In the genomic region with DNA sequence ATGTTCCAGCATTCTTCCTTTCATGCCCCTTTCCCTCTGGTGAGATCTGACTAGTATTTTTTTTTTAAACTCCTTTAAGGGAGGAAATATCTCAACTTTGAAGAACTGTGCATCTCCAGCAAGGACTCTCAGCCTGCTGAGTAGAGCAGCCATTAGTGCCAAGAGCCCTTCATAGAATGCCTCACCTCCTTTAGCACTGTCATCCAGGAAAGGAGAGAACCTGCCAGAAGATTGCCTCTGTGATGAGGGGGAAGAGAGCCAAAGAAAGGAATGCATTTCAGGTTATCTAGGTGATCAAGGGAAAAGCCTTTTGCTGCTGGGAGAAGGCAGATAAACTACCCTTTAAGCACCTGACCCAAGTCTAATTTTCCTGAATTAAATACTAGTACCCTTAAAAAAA, we compare ENCODE assay signal across 19 mouse cellular contexts.
DNase-seq lines count a peak whose midpoint lies in the region; ATAC-seq and TF ChIP-seq lines count a peak whose summit lies in the region.
"Had no signal": no experiment of that assay in that cellular context is flagged by ENCODE, and none has a peak within 500 bp of the region (broad histone marks: within the 10 kb centered on the region; RNA-seq: fewer than 3 reads in every experiment).

No protein-coding gene starts in this region.

- H3K4me3 ChIP-seq in kidney, embryonic 16.5 days (ENCODE audit: low read length): no peak overlapping the region
- H3K4me3 ChIP-seq: embryonic facial prominence, embryonic 13.5 days; embryonic facial prominence, embryonic 15.5 days; erythroblast, embryonic 14.5 days; forebrain, embryonic 10.5 days; forebrain, embryonic 12.5 days had no signal

- H3K36me3 ChIP-seq in kidney, embryonic 16.5 days (ENCODE audit: insufficient read depth, low read length): no peaks in the 10 kb centered on the region
- H3K36me3 ChIP-seq: embryonic facial prominence, embryonic 13.5 days; embryonic facial prominence, embryonic 15.5 days; forebrain, embryonic 10.5 days; forebrain, embryonic 12.5 days had no signal

- no peak overlapping the region for H3K9ac ChIP-seq in kidney, embryonic 16.5 days (replicated peaks; ENCODE audit: low read length)
- H3K9ac ChIP-seq: embryonic facial prominence, embryonic 13.5 days; embryonic facial prominence, embryonic 15.5 days; forebrain, embryonic 12.5 days had no signal

- no peaks in the 10 kb centered on the region for H3K4me1 ChIP-seq in kidney, embryonic 16.5 days (ENCODE audit: insufficient read depth, low read length)
- H3K4me1 ChIP-seq: embryonic facial prominence, embryonic 13.5 days; embryonic facial prominence, embryonic 15.5 days; forebrain, embryonic 10.5 days; forebrain, embryonic 12.5 days had no signal

- peak; percentile 65 to 68 for DNase-seq in cerebellum, postnatal 10 days
- DNase-seq in cerebellum, postnatal 36 days: no peak
- peak; percentile 14 to 33 for DNase-seq in cerebellum, postnatal 25 days
- DNase-seq in cerebellum, postnatal 4 days (ENCODE audit: low spot score in 2 of 2): no peak
- peak; percentile 20 for DNase-seq in brain, embryonic 14.5 days (ENCODE audit: low read depth)
- DNase-seq: adrenal gland, adult 2 months; adrenal gland, postnatal 10 days; adrenal gland, postnatal 25 days; cerebellum, adult 18-20 months; cerebellum, adult 9-10 months; embryo, embryonic 11 days had no signal

- no peaks in the 10 kb centered on the region for H3K27me3 ChIP-seq in kidney, embryonic 16.5 days (ENCODE audit: insufficient read depth, low read length)
- H3K27me3 ChIP-seq: embryonic facial prominence, embryonic 13.5 days; embryonic facial prominence, embryonic 15.5 days; forebrain, embryonic 12.5 days had no signal

- TF ChIP-seq POLR2A in brain, embryonic 14.5 days (IDR thresholded peaks at IDR 0.05; ENCODE audit: borderline replicate concordance, extremely low read depth, insufficient read depth, insufficient read length, poor library complexity, severe bottlenecking): no peak

- no peaks in the 10 kb centered on the region for H3K9me3 ChIP-seq in kidney, embryonic 16.5 days (ENCODE audit: low read length)
- H3K9me3 ChIP-seq: embryonic facial prominence, embryonic 13.5 days; embryonic facial prominence, embryonic 15.5 days; forebrain, embryonic 10.5 days; forebrain, embryonic 12.5 days had no signal

- no peak overlapping the region for H3K4me2 ChIP-seq in kidney, embryonic 16.5 days (replicated peaks; ENCODE audit: low read depth, low read length)
- H3K4me2 ChIP-seq: embryonic facial prominence, embryonic 13.5 days; embryonic facial prominence, embryonic 15.5 days; forebrain, embryonic 12.5 days had no signal

- no peak for ATAC-seq in kidney, embryonic 16.5 days (ENCODE audit: low FRiP score, low TSS enrichment)
- ATAC-seq: forebrain, embryonic 14.5 days; forebrain, embryonic 16.5 days had no signal

- H3K27ac ChIP-seq in kidney, embryonic 16.5 days (ENCODE audit: low read length): no peak overlapping the region
- H3K27ac ChIP-seq: embryonic facial prominence, embryonic 13.5 days; embryonic facial prominence, embryonic 15.5 days; forebrain, embryonic 10.5 days; forebrain, embryonic 12.5 days had no signal

- TF ChIP-seq CTCF in brain, embryonic 14.5 days (IDR thresholded peaks at IDR 0.05; ENCODE audit: borderline replicate concordance, extremely low read depth, insufficient read depth, insufficient read length): no peak

Comparison
In these comparisons a context has a peak if more than half of its experiments do, and no peak if none do; other contexts are left out.
1. DNase-seq: peak in cerebellum, postnatal 10 days (2 of 2), cerebellum, postnatal 25 days (2 of 2) and brain, embryonic 14.5 days (single experiment); none in cerebellum, postnatal 36 days (0 of 2) and cerebellum, postnatal 4 days (0 of 2).